Mouse (Mus musculus) forebrain, embryonic 12.5 days (tissue): ENCODE results near the gene Gbp2b. TPM values are rescaled to one million over a fixed set of nuclear protein-coding genes. Genes with fewer than 3 reads are reported as not detected.
"Not testable (repeated sequence)": the region's sequence is repeated elsewhere in the genome, so short reads cannot be mapped to it uniquely, and the experiment has no call there.

ENCODE experiments used
- ATAC-seq: fragments of 200-750 bp; cut with Nextera tagmentation; 2 replicates; pipeline ENCODE4 v1.8.0; 2017; ENCODE audit warnings: moderate TSS enrichment; ENCODE audit not compliant: low FRiP score
- H3K27ac ChIP-seq: fragments of 300-500 bp; sonication (generic); 2 replicates; pipeline ENCODE4 v1.5.1; 2016; ENCODE audit warnings: mild to moderate bottlenecking
- H3K27me3 ChIP-seq: fragments of 300-500 bp; sonication (generic); 2 replicates; pipeline ENCODE4 v1.6.1; 2016; ENCODE audit warnings: mild to moderate bottlenecking
- H3K36me3 ChIP-seq: fragments of 300-500 bp; sonication (generic); replicated peaks from 2 replicates; pipeline ENCODE4 v1.6.1; 2016; ENCODE audit warnings: mild to moderate bottlenecking
- H3K4me1 ChIP-seq: fragments of 300-500 bp; sonication (generic); 2 replicates; pipeline ENCODE4 v1.6.1; 2016
- H3K4me2 ChIP-seq: fragments of 300-500 bp; sonication (generic); 2 replicates; pipeline ENCODE4 v1.6.1; 2016; ENCODE audit warnings: mild to moderate bottlenecking, moderate library complexity
- H3K4me3 ChIP-seq: fragments of 300-500 bp; sonication (generic); replicated peaks from 2 replicates; pipeline ENCODE4 v1.5.1; 2016; ENCODE audit warnings: mild to moderate bottlenecking
- H3K9ac ChIP-seq: fragments of 300-500 bp; sonication (generic); 2 replicates; pipeline ENCODE4 v1.6.1; 2016; ENCODE audit warnings: mild to moderate bottlenecking
- H3K9me3 ChIP-seq: fragments of 300-500 bp; sonication (generic); 2 replicates; pipeline ENCODE4 v1.6.1; 2016
- WGBS: fragments of 180-500 bp; shearing (Covaris S2); methylation state at CpG from one replicate; pipeline ENCODE4 v1.1.7; 2016; 5-methylcytosine and 5-hydroxymethylcytosine counted together
- microRNA-seq: library from miRNA; unstranded; fragments of <30 nt; microRNA quantifications from one replicate; pipeline ENCODE4, GENCODE M21; 2017
- polyA plus RNA-seq: library from polyadenylated mRNA; unstranded; fragments of >200 nt; fragmentation: Nextera tagmentation; extraction: Ambion mirVana; gene quantifications from 2 replicates; pipeline ENCODE4 v1.2.1, GENCODE M21; 2016

Gene Gbp2b
- polyA plus RNA-seq, 1 experiment from 2014 or later: not detected

DNA sequence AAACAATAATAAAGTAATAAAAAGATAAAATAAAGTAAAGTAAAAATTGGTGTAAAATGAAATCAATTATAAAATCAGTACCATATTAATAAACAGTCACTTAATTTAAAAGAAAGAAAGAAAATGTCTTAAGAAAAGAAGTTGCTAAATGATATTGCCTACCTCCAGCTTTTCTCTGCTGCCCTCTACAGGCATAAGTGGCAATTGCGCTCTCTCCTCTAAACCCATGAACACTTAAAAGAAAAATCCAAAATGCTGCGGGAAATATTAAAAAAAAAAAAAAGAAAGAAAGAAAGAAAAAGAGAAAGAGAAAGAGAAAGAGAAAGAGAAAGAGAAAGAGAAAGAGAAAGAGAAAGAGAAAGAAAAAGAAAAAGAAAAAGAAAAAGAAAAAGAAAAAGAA, 51.3 kb downstream of the Gbp2b start:
- not testable (repeated sequence) for ATAC-seq, H3K4me1 ChIP-seq, H3K4me2 ChIP-seq, H3K27ac ChIP-seq, H3K27me3 ChIP-seq, H3K4me3 ChIP-seq, H3K36me3 ChIP-seq, H3K9me3 ChIP-seq, H3K9ac ChIP-seq
- 11% methylated on average over 2 of the region's 2 CpGs for WGBS

DNA sequence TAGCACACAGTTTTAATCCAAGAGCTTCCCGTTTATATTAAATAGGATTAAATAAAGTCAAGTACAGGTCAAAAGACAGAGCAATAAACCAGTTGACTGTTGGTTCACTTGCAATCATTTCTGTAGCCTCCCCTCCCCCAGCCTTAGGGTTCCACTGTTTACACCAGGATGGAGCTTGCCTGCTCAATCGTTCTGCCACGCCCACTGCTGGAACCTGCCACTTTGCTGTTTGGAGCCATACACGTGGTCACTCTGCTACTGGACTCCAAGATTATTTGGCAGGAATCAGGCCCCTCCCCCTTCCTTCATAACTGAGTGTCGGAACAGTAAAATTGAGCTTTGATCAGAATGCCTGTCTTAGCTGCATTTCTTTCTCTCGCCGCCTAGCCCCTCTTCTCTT, 53.2 kb downstream of the Gbp2b start:
- ATAC-seq, H3K4me2 ChIP-seq, H3K27ac ChIP-seq, H3K9me3 ChIP-seq, H3K27me3 ChIP-seq, H3K36me3 ChIP-seq, H3K4me1 ChIP-seq, H3K4me3 ChIP-seq, H3K9ac ChIP-seq: not testable (repeated sequence)
- 66% methylated on average over 7 of the region's 7 CpGs for WGBS

- WGBS: 35% methylated on average over 2 of the region's 2 CpGs
- H3K27ac ChIP-seq: no peak overlapping the region
These were observed 55.6 kb downstream of the Gbp2b start for GRCm38 (mm10) chr3:142650205-142650604.

DNA sequence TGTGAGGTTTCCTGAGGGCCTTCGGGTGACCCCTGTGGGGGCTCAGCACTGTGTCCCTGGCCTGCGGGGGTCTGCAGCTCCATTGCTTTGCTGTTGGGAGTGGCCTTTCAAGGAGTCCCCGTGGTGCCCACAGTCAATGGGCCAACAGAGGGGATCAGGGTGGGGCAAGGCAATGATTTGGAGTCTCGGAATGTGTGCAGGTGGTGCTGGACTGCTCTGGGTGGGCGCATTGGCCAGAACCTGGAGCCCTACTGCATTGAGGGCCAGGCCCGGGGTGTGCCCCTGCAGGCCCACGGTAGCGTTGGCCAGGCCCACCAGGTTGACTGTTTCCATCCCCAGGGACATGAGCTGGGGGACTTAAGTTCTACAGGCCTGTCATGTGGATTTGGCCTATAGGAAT, 70.1 kb downstream of the Gbp2b start:
- Histone ChIP-seq H3K9me3 (peaks cover 5% of the 10 kb centered on the region; the same call in 1 of the 2 replicates), H3K4me1 (no peaks in the 10 kb centered on the region), H3K36me3 (no peaks in the 10 kb centered on the region), H3K9ac (no peak overlapping the region), H3K27ac (no peak overlapping the region), H3K4me3 (no peak overlapping the region), H3K4me2 (no peak overlapping the region), H3K27me3 (no peaks in the 10 kb centered on the region)
- no peak for ATAC-seq
- 95% methylated on average over 8 of the region's 8 CpGs for WGBS

More at GRCm38 (mm10) chr3:142650205-142650604, 55.6 kb downstream of the Gbp2b start:
- Histone ChIP-seq H3K9ac (no peak overlapping the region), H3K36me3 (no peaks in the 10 kb centered on the region), H3K4me3 (no peak overlapping the region), H3K9me3 (no peaks in the 10 kb centered on the region), H3K27me3 (no peaks in the 10 kb centered on the region), H3K4me1 (no peaks in the 10 kb centered on the region), H3K4me2 (no peak overlapping the region)
- no peak for ATAC-seq

Small RNA genes within 50 kb of the gene (microRNA-seq; reads per million reads assigned to microRNA genes)
- gene Mir6381: not detected

Other genes with a start within 250 kb of the Gbp2b start
- gene Pdlim5, start 199.2 kb upstream of the Gbp2b start, polyA plus RNA-seq: 12.9 and 13.1 TPM in 2 replicates
- 0.12 and 0.14 TPM in 2 replicates for gene Gbp5, start 100.9 kb upstream of the Gbp2b start, polyA plus RNA-seq
- gene Gbp7, start 64.5 kb upstream of the Gbp2b start, polyA plus RNA-seq: 1.1 and 1.3 TPM in 2 replicates
- 0.38 and 0.74 TPM in 2 replicates for gene Gbp3, start 34.8 kb upstream of the Gbp2b start, polyA plus RNA-seq
- gene Gbp2, start 25.8 kb downstream of the Gbp2b start, polyA plus RNA-seq: 0.17 and 0.19 TPM in 2 replicates
- gene Kyat3, start 106.2 kb downstream of the Gbp2b start, polyA plus RNA-seq: 8.3 and 9.6 TPM in 2 replicates
- 88.7 and 90.0 TPM in 2 replicates for gene Gtf2b, start 170.2 kb downstream of the Gbp2b start, polyA plus RNA-seq